Mouse (Mus musculus): ENCODE measurements around the gene Mark3.
"Not testable (repeated sequence)": the region's sequence is repeated elsewhere in the genome, so short reads cannot be mapped to it uniquely, and the experiment has no call there.

Gene Mark3

GRCm38 (mm10) chr12:111574074-111574886, at the start of gene Mark3:
Gene Mark3, plus strand, starts transcription at chr12:111574523.
- DNase-seq (ENCODE audit: low read depth, low spot score), result peak; percentile 91

DNA sequence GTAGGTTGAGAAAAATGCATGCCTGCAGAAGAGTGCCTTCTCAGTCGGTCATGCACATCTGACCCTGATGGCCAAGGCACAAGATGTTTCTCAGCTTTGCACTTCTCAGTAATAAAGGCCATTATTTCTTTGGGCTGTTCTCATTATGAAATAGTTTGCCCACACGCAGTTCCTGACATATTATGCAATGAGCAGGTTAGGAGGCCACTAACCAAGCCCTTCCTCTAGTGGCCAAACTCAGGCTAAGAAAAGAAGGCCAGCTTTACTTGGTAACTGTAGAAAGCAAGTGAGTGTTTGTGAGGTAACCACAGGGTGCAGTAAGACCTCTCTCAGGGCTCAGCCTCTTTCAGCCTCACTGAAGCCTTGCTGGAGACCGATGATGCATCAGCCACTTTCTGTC, 49.4 kb upstream of the Mark3 start:
- no peak for DNase-seq (ENCODE audit: low read depth, low spot score)

GRCm38 (mm10) chr12:111527643-111528281, 46.6 kb upstream of the Mark3 start:
- DNase-seq (ENCODE audit: low read depth, low spot score), result no peak

- DNase-seq (ENCODE audit: low read depth, low spot score), result no peak
Measured at GRCm38 (mm10) chr12:111529192-111529591, 45.1 kb upstream of the Mark3 start.

DNA sequence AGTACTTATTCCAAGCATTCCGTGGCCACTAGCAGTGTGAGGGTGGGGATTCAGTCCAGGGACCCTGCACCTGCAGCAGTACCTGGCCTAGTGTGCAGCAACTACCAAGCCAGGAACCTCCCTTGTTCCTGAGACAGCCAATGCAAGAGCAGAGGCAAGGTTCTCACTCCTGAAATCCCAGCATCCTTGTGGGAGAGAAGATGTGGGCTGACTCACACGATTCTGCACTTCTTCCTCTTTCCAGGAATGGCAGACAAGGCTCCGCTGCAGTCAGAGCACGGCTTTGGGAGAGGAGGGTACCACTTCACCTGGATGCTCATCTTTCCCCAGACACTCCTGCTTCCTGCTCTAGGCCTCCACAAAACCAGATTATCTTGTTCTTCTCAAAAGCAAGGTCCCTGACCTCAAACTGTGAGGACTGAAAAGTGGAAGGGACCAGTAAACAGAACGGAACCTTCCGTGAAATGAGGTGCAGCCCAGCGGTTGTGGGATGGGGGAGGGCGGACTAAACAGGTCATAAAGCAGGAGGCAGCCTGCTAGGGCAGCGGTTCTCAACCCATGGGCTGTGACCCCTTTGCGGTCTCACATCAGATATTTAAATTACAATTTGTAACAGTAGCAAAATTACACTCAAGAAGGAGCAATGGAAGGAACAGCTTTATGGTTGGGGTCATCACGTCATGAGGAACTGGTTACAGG, 41.1 kb upstream of the Mark3 start:
- no peak for DNase-seq (ENCODE audit: low read depth, low spot score)

DNA sequence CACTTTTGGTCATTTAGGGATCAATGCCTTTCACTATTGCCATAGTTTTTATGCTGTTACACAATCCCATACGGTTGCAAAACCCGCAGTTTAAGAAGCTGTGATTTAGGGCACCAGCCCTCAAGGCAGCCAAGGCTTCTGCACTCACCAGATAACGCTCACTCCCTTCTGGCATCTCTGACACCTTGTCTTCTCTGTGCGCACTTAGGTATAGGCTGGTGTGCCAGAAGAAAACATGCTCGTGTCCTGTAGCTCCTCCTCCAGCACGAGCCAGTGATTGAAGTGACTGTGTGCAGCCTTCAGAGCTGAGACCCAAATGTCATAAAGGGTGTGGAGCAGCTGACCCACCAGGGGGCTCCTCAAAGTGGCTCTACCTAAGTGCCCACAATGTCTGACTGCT, 39.0 kb upstream of the Mark3 start:
- DNase-seq (ENCODE audit: low read depth, low spot score), result no peak

- no peak for DNase-seq (ENCODE audit: low read depth, low spot score)
Measured at GRCm38 (mm10) chr12:111535762-111536161, 38.6 kb upstream of the Mark3 start.

- no peak for DNase-seq (ENCODE audit: low read depth, low spot score)
Measured at GRCm38 (mm10) chr12:111536746-111537145, 37.6 kb upstream of the Mark3 start.

- no peak for DNase-seq (ENCODE audit: low read depth, low spot score)
Measured at GRCm38 (mm10) chr12:111537341-111537740, 37.0 kb upstream of the Mark3 start.

DNA sequence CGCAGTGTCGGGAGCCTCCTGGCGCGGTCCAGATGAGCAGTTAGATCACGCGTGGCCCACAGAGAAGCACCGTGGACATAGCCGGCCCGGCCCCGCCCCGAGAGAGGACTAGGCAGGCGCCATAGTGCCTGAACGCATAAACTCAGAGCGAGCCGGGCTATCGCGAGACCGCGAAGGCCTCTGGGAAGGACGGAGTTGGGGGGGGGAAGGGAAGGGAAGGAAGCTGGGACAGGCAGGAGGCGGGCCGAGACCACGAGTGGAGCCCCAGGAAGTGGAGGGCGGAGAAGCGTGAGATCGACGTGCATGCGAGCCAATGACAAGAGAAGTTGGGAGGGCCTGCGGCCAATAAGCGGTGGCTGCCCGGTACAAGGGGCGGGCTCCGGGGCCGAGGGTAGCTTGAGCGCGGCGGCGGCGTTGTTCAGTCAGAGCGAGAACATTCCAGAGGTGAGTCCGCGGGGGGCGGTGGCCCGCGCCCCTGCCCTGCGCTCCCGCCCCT, 36.5 kb upstream of the Mark3 start, which contains the start of gene Eif5:
Gene Eif5 (plus strand): TSS at position 221 of the 496 bp plus-strand sequence.
- DNase-seq (ENCODE audit: low read depth, low spot score), result peak; percentile 99

DNA sequence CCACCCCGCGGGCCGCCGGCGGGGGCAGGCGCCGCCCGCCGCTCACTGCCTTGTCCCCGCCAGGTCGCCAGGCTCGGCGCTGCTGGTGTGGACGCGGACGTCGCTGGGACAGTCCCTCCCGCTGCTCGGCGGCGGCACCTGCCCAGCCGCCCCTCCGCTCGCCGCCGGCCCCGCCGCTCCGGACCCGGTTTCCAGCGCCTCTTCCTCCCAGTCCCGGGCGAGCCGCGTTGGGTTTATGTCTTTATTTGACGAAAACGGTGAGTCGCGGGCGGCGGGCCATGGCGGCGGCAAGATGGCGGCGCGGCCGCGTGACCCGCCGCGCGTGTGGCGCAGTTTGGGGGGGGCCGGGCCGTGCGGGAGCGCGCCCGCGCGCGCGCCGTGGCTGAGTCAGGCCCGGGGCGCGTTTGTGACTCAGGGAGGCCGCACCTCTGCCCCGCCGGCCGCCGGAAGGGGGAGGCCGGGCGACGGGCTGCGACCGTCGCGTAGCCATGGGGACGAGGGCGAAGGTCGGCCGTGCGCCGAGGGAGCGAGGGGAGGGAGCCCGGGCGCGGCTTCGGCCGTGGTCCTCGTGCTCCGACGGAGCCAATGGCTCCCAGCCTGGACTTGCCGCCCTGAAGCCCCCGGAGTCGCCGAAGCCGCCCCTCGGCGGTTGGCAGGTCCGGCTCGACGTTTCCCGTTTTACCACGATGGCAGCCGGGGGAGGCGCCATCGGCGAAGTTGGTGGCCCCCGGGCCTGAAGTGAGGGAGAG, 35.9 kb upstream of the Mark3 start:
- DNase-seq (ENCODE audit: low read depth, low spot score), result peak; percentile 55

DNA sequence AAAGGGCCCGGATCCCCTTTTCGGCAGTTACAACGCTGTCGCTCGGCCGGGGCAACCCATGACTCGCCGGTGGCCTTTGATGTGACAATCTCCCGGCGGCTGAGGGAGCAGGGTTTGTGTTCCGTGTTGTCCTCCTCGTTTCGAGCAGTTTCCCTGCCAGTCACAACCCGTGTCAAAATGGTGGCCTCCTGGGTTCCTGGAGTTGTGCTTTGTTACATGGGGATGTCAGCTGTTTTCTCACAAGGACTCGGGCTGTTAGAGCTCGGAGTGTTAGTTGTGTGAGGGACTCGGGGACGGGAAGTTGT, 35.3 kb upstream of the Mark3 start:
- no peak for DNase-seq (ENCODE audit: low read depth, low spot score)

DNA sequence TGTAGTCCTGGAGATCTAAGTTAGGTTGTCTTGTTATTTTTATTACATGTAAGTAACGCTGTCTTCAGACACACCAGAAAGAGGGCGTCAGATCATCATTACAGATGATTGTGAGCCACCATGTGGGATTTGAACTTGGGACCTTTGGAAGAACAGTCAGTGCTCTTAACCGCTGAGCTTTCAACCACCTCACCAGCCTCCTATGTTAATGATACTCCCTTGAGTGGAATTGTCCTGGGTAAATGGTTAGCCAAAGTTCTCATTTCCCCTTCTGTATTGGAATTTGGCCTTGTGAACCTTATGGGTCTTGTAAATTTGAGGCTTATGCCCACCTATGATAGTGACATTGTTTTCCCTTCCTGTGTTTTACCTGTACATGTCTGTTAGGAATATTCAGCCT, 27.3 kb upstream of the Mark3 start:
- no peak for DNase-seq (ENCODE audit: low read depth, low spot score)

GRCm38 (mm10) chr12:111548555-111549289, 25.6 kb upstream of the Mark3 start:
- no peak for DNase-seq (ENCODE audit: low read depth, low spot score)

- DNase-seq (ENCODE audit: low read depth, low spot score), result no peak
Measured at GRCm38 (mm10) chr12:111550679-111551078, 23.6 kb upstream of the Mark3 start.

DNA sequence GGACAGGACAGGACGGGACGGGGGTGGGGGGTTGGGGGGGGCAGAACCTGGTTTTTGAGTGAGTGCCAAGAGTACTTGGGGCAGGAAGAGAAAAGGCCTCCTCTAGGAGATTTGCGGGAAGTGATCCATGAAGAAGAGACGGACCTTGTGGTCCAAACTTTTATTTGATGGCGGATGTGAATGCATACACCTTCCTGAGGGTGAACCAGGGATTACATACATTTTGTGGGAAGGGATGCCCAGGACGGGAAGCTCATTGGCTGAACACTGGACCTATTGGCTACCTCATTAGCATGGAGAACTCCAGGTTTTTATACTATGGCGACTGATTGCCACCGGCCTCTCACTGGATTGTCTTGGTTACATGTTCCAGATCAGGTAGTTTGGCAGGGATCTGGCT, 22.0 kb upstream of the Mark3 start:
- DNase-seq (ENCODE audit: low read depth, low spot score), result no peak

- no peak for DNase-seq (ENCODE audit: low read depth, low spot score)
Measured at GRCm38 (mm10) chr12:111555357-111555756, 19.0 kb upstream of the Mark3 start.

- DNase-seq (ENCODE audit: low read depth, low spot score), result not testable (repeated sequence)
Measured at GRCm38 (mm10) chr12:111555893-111556292, 18.4 kb upstream of the Mark3 start.

DNA sequence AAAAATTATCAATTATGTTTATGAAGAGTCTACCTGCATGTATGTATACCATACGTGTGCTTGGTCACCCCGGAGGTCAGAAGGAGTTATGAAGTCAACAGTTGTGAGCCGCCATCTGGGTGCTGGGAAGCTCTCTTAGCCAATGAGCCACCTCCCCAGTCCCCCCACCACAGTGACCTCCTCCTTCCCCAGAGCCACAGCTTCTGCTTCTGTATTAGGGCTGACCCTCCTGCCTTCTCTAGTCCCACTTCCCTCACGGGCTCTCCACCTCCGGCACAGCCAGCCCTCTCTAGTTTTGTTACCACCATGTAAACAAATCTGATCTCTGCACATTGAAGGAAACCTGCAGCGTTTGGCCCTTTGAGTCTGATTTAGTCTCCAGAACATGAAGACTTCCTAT, 16.8 kb upstream of the Mark3 start:
- DNase-seq (ENCODE audit: low read depth, low spot score), result no peak

- no peak for DNase-seq (ENCODE audit: low read depth, low spot score)
Measured at GRCm38 (mm10) chr12:111558655-111559054, 15.7 kb upstream of the Mark3 start.

GRCm38 (mm10) chr12:111559647-111560258, 14.6 kb upstream of the Mark3 start:
- DNase-seq (ENCODE audit: low read depth, low spot score), result no peak
